Mouse (Mus musculus) Muller cell, postnatal 12 days (primary cell): ENCODE measurements at regions not wholly inside any gene's neighbourhood (a gene's known extent, or its start where the extent isn't known, plus 50 kb on each side); places are given as distances from the start of the nearest gene placed in this dataset.

ENCODE experiments used
- DNase-seq: peaks from one replicate; pipeline ENCODE4 v3.0.0-alpha.2; 2015; ENCODE audit errors: inconsistent ontology term

DNA sequence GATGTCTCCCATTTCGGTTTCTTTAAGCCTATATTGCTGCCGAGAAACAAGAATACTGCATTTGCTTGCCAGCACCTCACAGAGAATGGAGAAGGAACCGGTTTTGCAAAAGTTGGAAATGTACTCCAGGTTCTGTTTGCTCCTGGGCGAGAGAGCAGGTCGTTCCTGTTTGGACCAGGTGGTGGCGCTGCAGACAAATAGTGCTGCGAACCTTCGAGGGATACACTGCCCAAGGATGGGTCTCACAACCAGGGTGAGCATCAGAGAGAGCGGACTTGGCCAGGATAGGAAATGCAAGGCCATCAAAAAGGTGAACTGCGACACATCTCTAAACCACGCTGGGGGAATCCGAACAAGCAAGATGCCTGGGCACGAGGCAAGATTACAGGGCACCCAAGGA lies 54.0 kb upstream of the Ets2 start:
- DNase-seq = peak; percentile 40

DNA sequence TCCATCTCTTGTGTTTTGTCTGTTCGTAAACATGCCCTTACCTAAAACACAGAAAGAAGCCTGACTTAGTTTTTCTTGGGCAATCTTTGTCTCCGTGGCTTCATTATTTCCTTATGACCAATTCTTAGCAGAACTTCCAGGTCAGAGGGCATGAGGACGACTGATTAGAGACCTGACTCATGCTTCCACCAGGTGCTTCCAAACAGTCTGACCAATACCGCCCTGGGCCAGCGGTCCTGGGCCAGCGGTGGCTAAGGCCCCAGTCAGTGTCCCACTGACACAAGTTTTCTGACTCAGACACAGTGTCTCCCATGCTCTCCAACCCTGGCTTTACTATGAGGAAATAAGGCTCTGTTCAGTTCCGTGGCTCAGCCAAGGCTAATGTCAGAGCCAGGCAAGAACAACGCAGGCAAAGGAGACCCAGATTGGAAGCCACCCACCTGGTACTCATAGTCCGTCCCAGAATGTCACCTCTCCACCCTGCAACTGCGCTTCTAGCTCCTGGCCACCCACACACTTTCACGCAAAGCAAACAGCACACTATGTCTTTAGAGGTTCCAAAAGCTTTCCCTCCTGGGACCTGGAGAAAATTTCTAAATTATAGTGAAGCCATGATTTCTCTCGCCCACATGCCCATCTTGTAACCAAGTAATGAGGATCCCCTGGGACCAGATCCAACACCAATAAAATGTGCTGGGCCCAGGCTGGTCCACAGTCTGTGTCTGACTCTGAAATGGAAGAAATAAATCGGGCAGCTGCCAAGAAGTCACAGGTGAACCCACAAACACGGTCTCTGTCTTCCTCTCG lies 56.6 kb upstream of the Erg start:
- no peak for DNase-seq

DNA sequence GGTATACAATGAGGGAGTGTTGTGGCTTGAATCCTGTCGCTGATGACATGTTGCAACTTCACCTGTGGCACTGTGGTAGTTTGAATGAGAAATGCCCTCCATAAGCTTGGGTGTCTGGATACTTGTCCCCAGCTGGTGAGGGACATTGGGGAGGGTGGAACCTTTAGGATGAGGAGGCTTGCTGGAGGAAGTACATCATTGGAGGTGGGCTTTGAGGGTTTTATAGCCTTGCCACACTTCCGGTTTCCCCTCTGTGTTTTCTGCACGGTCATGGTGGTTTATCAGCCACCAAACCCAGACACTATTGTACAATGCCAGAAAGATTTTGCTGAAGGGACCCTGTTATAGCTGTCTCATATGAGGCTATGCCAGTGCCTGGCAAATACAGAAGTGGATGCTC lies 54.3 kb upstream of the Erg start:
- no peak for DNase-seq

DNA sequence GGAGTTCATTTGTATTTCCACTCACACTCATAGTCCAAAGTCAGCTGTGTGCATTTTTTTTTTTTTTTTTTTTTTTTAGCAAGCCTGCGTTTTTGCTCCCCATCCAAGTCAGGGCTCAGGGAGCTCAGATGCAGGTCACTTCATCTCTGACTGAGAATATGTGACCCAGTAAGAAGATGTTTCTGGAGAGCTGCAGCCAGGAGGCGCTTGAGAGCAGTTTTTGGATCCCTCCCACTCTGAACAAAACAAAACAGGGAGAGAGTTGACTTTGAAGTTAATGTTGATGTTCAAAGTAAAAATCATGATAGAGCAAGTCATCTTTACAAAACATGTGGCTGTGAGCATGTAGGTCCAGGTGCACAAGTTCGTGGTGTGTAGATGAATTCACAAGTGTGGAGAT lies 53.3 kb upstream of the Erg start:
- no peak for DNase-seq

DNA sequence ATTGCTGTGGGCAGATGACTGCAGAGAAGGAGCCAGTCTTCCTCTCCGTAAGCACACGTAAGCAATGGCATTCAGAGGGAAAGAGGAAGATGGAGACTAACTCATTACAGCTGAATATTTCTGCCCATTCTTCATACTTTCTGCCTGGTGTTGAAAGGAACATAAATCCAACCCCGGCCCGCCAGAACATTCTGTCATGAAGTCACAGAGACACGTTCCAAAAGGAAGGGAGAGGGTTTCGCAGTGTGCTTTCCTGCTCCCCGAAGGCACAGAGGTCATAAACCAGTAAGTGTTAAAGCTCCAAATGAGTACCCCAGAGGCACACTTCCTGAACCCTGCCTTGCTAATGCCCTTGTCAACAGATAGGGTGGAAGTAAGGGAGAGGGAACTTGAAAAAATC lies 51.5 kb upstream of the Erg start:
- DNase-seq = no peak

GRCm38 (mm10) chr16:95636615-95637014 lies 50.2 kb upstream of the Erg start:
- DNase-seq = no peak
